Mouse (Mus musculus) midbrain, postnatal 0 days (tissue): ENCODE measurements around the gene Chsy1. TPM values are rescaled to one million over a fixed set of nuclear protein-coding genes. Genes with fewer than 3 reads are reported as not detected.

ENCODE experiments used
- ATAC-seq: fragments of 200-750 bp; cut with Nextera tagmentation; 2 replicates; pipeline ENCODE4 v1.8.0; 2017; ENCODE audit warnings: moderate number of reproducible peaks, mild to moderate bottlenecking, moderate TSS enrichment, moderate library complexity; ENCODE audit not compliant: low FRiP score
- DNase-seq: peaks from one replicate; pipeline ENCODE4 v3.0.0-alpha.2; 2015; ENCODE audit warnings: low spot score
- H3K27ac ChIP-seq: fragments of 300-500 bp; sonication (generic); 2 replicates; pipeline ENCODE4 v1.5.1; 2014; ENCODE audit warnings: low read depth, mild to moderate bottlenecking, low read length, mixed read lengths
- H3K27me3 ChIP-seq: fragments of 300-500 bp; sonication (generic); 2 replicates; pipeline ENCODE4 v1.6.1; 2014; ENCODE audit warnings: low read length, control low read depth, mixed read lengths; ENCODE audit not compliant: insufficient read depth
- H3K36me3 ChIP-seq: fragments of 300-500 bp; sonication (generic); 2 replicates; pipeline ENCODE4 v1.6.1; 2014; ENCODE audit warnings: low read length, control low read depth, mixed read lengths; ENCODE audit not compliant: insufficient read depth
- H3K4me1 ChIP-seq: fragments of 300-500 bp; sonication (generic); 2 replicates; pipeline ENCODE4 v1.6.1; 2014; ENCODE audit warnings: mild to moderate bottlenecking, control low read depth, antibody characterized with exemption, low read length, mixed read lengths; ENCODE audit not compliant: insufficient read depth
- H3K4me2 ChIP-seq: fragments of 300-500 bp; sonication (generic); 2 replicates; pipeline ENCODE4 v1.6.1; 2014; ENCODE audit warnings: low read depth, mild to moderate bottlenecking, low read length, mixed read lengths; ENCODE audit not compliant: poor library complexity, severe bottlenecking
- H3K4me3 ChIP-seq: fragments of 300-500 bp; sonication (generic); 2 replicates; pipeline ENCODE4 v1.5.1; 2014; ENCODE audit warnings: low read depth, mild to moderate bottlenecking, low read length, moderate library complexity
- H3K9ac ChIP-seq: fragments of 300-500 bp; sonication (generic); replicated peaks from 2 replicates; pipeline ENCODE4 v1.6.1; 2014; ENCODE audit warnings: mild to moderate bottlenecking, low read length, moderate library complexity, mixed read lengths; ENCODE audit not compliant: poor library complexity, severe bottlenecking
- H3K9me3 ChIP-seq: fragments of 300-500 bp; sonication (generic); 2 replicates; pipeline ENCODE4 v1.6.1; 2016; ENCODE audit warnings: low read length, control low read depth
- CTCF ChIP-seq: IDR thresholded peaks from 2 replicates; pipeline ENCODE4 v1.5.1; 2016; ENCODE audit warnings: antibody characterized with exemption, mild to moderate bottlenecking
- WGBS: fragments of 180-500 bp; shearing (Covaris S2); extraction: QIAGEN DNeasy Blood & Tissue Kit; methylation state at CpG from one replicate; pipeline ENCODE4 v1.1.7; 2014; 5-methylcytosine and 5-hydroxymethylcytosine counted together
- polyA plus RNA-seq: library from polyadenylated mRNA; unstranded; fragments of >200 nt; fragmentation: Nextera tagmentation; extraction: Ambion mirVana; gene quantifications from 2 replicates; pipeline ENCODE4 v1.2.1, GENCODE M21; 2015
- total RNA-seq: library from RNA; depleted of rRNA; stranded (reverse); fragments of >200 nt; gene quantifications from 2 replicates; pipeline ENCODE4 v1.2.3, GENCODE M21; 2014

The Chsy1 gene
- total and polyA plus RNA-seq, 2 experiments from 2014 or later, result 7.2 to 38.9 TPM

- Histone ChIP-seq H3K36me3 (no peaks in the 10 kb centered on the region), H3K27ac (no peak overlapping the region), H3K4me2 (no peak overlapping the region), H3K4me3 (no peak overlapping the region), H3K9ac (no peak overlapping the region), H3K4me1 (no peaks in the 10 kb centered on the region; the same call in 1 of the 2 replicates), H3K27me3 (no peaks in the 10 kb centered on the region), H3K9me3 (no peaks in the 10 kb centered on the region)
- DNase-seq, result no peak
- WGBS, result 74% methylated on average over 9 of the region's 9 CpGs
- ATAC-seq, result no peak
- no peak for TF ChIP-seq CTCF
Measured at GRCm38 (mm10) chr7:66158616-66159129, 49.4 kb downstream of the Chsy1 start.

DNA sequence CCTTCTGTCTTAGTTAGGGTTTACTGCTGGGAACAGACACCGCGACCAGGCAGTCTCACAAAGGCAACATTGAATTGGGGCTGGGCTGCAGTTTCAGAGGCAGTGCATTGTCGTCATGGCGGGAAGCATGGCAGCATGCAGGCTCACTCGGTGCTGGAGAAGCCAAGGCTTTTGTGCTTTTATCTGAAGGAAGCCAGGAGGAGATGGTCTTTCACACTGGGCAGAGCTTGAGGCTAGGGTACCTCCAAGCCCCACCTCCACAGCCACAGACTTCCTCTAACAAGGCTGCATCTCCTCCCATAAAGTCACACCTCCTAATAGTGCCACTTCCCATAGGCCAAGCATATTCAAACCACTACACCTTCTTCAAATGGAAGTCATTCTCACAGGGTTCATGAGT is 50.6 kb downstream of the Chsy1 start:
- no peaks in the 10 kb centered on the region for H3K9me3 ChIP-seq
- ATAC-seq (no peak), DNase-seq (no peak)
- H3K36me3 ChIP-seq, result no peaks in the 10 kb centered on the region
- H3K4me1 ChIP-seq, result no peaks in the 10 kb centered on the region; the same call in 1 of the 2 replicates
- H3K4me3 ChIP-seq, result no peak overlapping the region
- no peak overlapping the region for H3K27ac ChIP-seq
- H3K27me3 ChIP-seq, result no peaks in the 10 kb centered on the region
- H3K9ac ChIP-seq, result no peak overlapping the region
- 43% methylated on average over 5 of the region's 5 CpGs for WGBS
- no peak overlapping the region for H3K4me2 ChIP-seq
- no peak for TF ChIP-seq CTCF

- DNase-seq, result no peak
- 87% methylated on average over 6 of the region's 6 CpGs for WGBS
- ATAC-seq, result no peak
- no peaks in the 10 kb centered on the region; the same call in 1 of the 2 replicates for H3K4me1 ChIP-seq
- H3K9me3 ChIP-seq, result no peaks in the 10 kb centered on the region
- H3K27ac ChIP-seq, result no peak overlapping the region
- no peak for TF ChIP-seq CTCF
- no peak overlapping the region for H3K9ac ChIP-seq
- no peaks in the 10 kb centered on the region for H3K36me3 ChIP-seq
- H3K27me3 ChIP-seq, result no peaks in the 10 kb centered on the region
- no peak overlapping the region for H3K4me2 ChIP-seq
- no peak overlapping the region for H3K4me3 ChIP-seq
Measured at GRCm38 (mm10) chr7:66161836-66162235, 52.5 kb downstream of the Chsy1 start.

- DNase-seq (no peak), ATAC-seq (no peak)
- no peak for TF ChIP-seq CTCF
- no peaks in the 10 kb centered on the region for H3K27me3 ChIP-seq
- no peaks in the 10 kb centered on the region for H3K9me3 ChIP-seq
- 73% methylated on average over 7 of the region's 7 CpGs for WGBS
- H3K4me2 ChIP-seq, result no peak overlapping the region
- H3K4me1 ChIP-seq, result no peaks in the 10 kb centered on the region; the same call in 1 of the 2 replicates
- H3K36me3 ChIP-seq, result no peaks in the 10 kb centered on the region
- H3K27ac ChIP-seq, result no peak overlapping the region
- H3K4me3 ChIP-seq, result no peak overlapping the region
- no peak overlapping the region for H3K9ac ChIP-seq
Measured at GRCm38 (mm10) chr7:66162489-66162888, 53.2 kb downstream of the Chsy1 start.

GRCm38 (mm10) chr7:66162981-66163380 is 53.7 kb downstream of the Chsy1 start:
- ATAC-seq, result no peak
- H3K4me1 ChIP-seq, result no peaks in the 10 kb centered on the region; the same call in 1 of the 2 replicates
- 90% methylated on average over 1 of the region's 1 CpGs for WGBS
- no peak overlapping the region for H3K27ac ChIP-seq
- H3K9me3 ChIP-seq, result no peaks in the 10 kb centered on the region
- no peaks in the 10 kb centered on the region for H3K36me3 ChIP-seq
- no peak for DNase-seq
- no peak for TF ChIP-seq CTCF
- no peaks in the 10 kb centered on the region for H3K27me3 ChIP-seq
- no peak overlapping the region for H3K4me2 ChIP-seq
- no peak overlapping the region for H3K4me3 ChIP-seq
- no peak overlapping the region for H3K9ac ChIP-seq

GRCm38 (mm10) chr7:66164427-66165031 is 55.2 kb downstream of the Chsy1 start:
- no peak overlapping the region for H3K4me2 ChIP-seq
- no peak for ATAC-seq

More at GRCm38 (mm10) chr7:66164427-66165031, 55.2 kb downstream of the Chsy1 start:
- Histone ChIP-seq H3K27ac (no peak overlapping the region), H3K4me1 (no peaks in the 10 kb centered on the region; the same call in 1 of the 2 replicates), H3K27me3 (no peaks in the 10 kb centered on the region), H3K4me3 (no peak overlapping the region), H3K36me3 (no peaks in the 10 kb centered on the region), H3K9me3 (no peaks in the 10 kb centered on the region), H3K9ac (no peak overlapping the region)
- TF ChIP-seq CTCF, result no peak
- 69% methylated on average over 9 of the region's 9 CpGs for WGBS
- no peak for DNase-seq
